Mouse (Mus musculus): Measurements from ENCODE around the gene Psen1.

- TF ChIP-seq CTCF (IDR thresholded peaks at IDR 0.05; ENCODE audit: low read depth) (no peak), EP300 (IDR thresholded peaks at IDR 0.05; ENCODE audit: low read depth) (no peak)
These were observed 54.9 kb downstream of the Psen1 start for GRCm38 (mm10) chr12:83742834-83743233.

Measured in heart, postnatal 0 days (tissue).